In genomic region chr1:154805742-154806141, GRCm38 (mm10) we compare ENCODE assay signal across 17 mouse cellular contexts.
DNase-seq lines count a peak whose midpoint lies in the region; ATAC-seq lines count a peak whose summit lies in the region.
"Had no signal": no experiment of that assay in that cellular context is flagged by ENCODE, and none has a peak within 500 bp of the region (broad histone marks: within the 10 kb centered on the region; RNA-seq: fewer than 3 reads in every experiment).

No protein-coding gene starts in this region.

- peak overlapping the region; percentile 39 for H3K27ac ChIP-seq in forebrain, embryonic 16.5 days (ENCODE audit: low read length)
- H3K27ac ChIP-seq in kidney, embryonic 15.5 days = no peak overlapping the region
- H3K27ac ChIP-seq: embryonic facial prominence, embryonic 10.5 days; gastrocnemius, adult 2 months; heart, embryonic 10.5 days; intestine, embryonic 15.5 days had no signal

- peak; percentile 58 for DNase-seq in layer of hippocampus, adult 11-12 months (ENCODE audit: low spot score)
- no peak for DNase-seq in layer of hippocampus, postnatal 36 days
- peak; percentile 56 for DNase-seq in brain, embryonic 18.5 days (ENCODE audit: low read depth, low spot score)
- peak; percentile 48 to 54 for DNase-seq in cerebellum, adult 18-20 months
- DNase-seq: adrenal gland, adult 8-10 months; gastrocnemius, adult 2 months; heart, postnatal 10 days; lung, postnatal 10 days; midbrain, embryonic 14.5 days; thymus, postnatal 4 days had no signal

- H3K4me1 ChIP-seq in forebrain, embryonic 16.5 days (replicated peaks; ENCODE audit: control insufficient read depth, insufficient read depth, low read length) = peaks cover 23% of the 10 kb centered on the region
- H3K4me1 ChIP-seq in kidney, embryonic 15.5 days = 0 out of 2 replicates have a peak, but pooled peaks cover 3% of the 10 kb centered on the region
- H3K4me1 ChIP-seq: embryonic facial prominence, embryonic 10.5 days; intestine, embryonic 15.5 days had no signal

- ATAC-seq in forebrain, embryonic 16.5 days = peak; percentile 67
- no peak for ATAC-seq in megakaryocyte-erythroid progenitor cell, adult 5-6 weeks (replicated peaks; ENCODE audit: low FRiP score, low TSS enrichment, poor library complexity, severe bottlenecking)
- no peak for ATAC-seq in kidney, embryonic 15.5 days (replicated peaks; ENCODE audit: low FRiP score)
- ATAC-seq: intestine, embryonic 15.5 days had no signal

- no peaks in the 10 kb centered on the region for H3K9me3 ChIP-seq in forebrain, embryonic 16.5 days (ENCODE audit: control insufficient read depth, low read length)
- no peaks in the 10 kb centered on the region for H3K9me3 ChIP-seq in kidney, embryonic 15.5 days (replicated peaks)
- H3K9me3 ChIP-seq: embryonic facial prominence, embryonic 10.5 days; heart, embryonic 10.5 days; intestine, embryonic 15.5 days had no signal

- no peak overlapping the region for H3K4me2 ChIP-seq in forebrain, embryonic 16.5 days (ENCODE audit: low read length)
- H3K4me2 ChIP-seq in kidney, embryonic 15.5 days = no peak overlapping the region
- H3K4me2 ChIP-seq: intestine, embryonic 15.5 days had no signal

- no peak overlapping the region for H3K9ac ChIP-seq in forebrain, embryonic 16.5 days (replicated peaks; ENCODE audit: low read depth, low read length)
- no peak overlapping the region for H3K9ac ChIP-seq in kidney, embryonic 15.5 days
- H3K9ac ChIP-seq: intestine, embryonic 15.5 days had no signal

- H3K27me3 ChIP-seq in forebrain, embryonic 16.5 days (replicated peaks; ENCODE audit: control insufficient read depth, insufficient read depth, low read length) = no peaks in the 10 kb centered on the region
- H3K27me3 ChIP-seq in kidney, embryonic 15.5 days = no peaks in the 10 kb centered on the region
- H3K27me3 ChIP-seq: intestine, embryonic 15.5 days had no signal

- H3K4me3 ChIP-seq in forebrain, embryonic 16.5 days (replicated peaks; ENCODE audit: low read length) = no peak overlapping the region
- H3K4me3 ChIP-seq in kidney, embryonic 15.5 days (replicated peaks) = no peak overlapping the region
- H3K4me3 ChIP-seq: embryonic facial prominence, embryonic 10.5 days; gastrocnemius, adult 2 months; heart, embryonic 10.5 days; intestine, embryonic 15.5 days; myocyte had no signal

- WGBS in forebrain, embryonic 16.5 days = 55% methylated on average over 1 of the region's 1 CpGs
- 96% methylated on average over 1 of the region's 1 CpGs for WGBS in kidney, embryonic 15.5 days

- no peaks in the 10 kb centered on the region for H3K36me3 ChIP-seq in forebrain, embryonic 16.5 days (ENCODE audit: control insufficient read depth, insufficient read depth)
- H3K36me3 ChIP-seq in kidney, embryonic 15.5 days = no peaks in the 10 kb centered on the region
- H3K36me3 ChIP-seq: embryonic facial prominence, embryonic 10.5 days; heart, embryonic 10.5 days; intestine, embryonic 15.5 days had no signal

Comparison
In these comparisons a context has a peak if more than half of its experiments do, and no peak if none do; other contexts are left out.
1. DNase-seq: peak in layer of hippocampus, adult 11-12 months (single experiment), brain, embryonic 18.5 days (single experiment) and cerebellum, adult 18-20 months (2 of 2); none in layer of hippocampus, postnatal 36 days (0 of 2).